Mouse (Mus musculus): Measurements from ENCODE around the gene Rnf43. TPM values are rescaled to one million over a fixed set of nuclear protein-coding genes. Genes with fewer than 3 reads are reported as not detected.

Rnf43 gene
- polyA plus RNA-seq, 1 experiment: not detected

DNA sequence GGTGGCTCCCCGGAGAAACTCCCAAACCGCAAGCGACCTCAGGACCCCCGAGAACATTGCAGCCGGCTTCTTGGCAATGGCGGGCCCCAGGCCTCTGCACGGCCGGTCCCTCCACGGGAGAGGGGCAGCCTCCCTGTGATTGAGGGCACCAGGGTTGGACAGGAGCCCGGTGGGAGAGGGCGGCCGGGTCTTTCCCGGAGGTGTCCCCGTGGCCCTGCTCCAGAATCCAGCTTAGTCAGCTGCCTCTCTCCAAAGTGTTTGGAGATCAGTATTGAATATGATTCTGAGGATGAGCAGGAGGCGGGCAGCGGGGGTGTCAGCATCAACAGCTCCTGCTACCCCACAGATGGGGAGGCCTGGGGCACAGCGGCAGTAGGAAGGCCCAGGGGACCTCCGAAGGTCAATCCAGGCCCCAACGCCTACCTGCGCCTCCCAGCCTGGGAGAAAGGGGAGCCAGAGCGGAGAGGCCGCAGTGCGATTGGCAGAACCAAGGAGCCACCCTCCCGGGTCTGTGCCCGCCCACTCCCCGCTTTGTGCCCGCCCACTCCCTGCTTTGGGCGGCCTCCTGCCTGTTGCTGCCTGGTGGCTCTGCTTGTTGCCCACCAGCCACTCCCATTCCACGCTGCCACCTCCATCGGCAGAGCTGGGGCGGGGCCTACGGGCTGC, 115.7 kb downstream of the Rnf43 start:
- Histone ChIP-seq H3K27me3 (ENCODE audit: control insufficient read depth, insufficient read depth, insufficient read length) (peaks cover 52% of the 10 kb centered on the region), H3K36me3 (ENCODE audit: control insufficient read depth, insufficient read depth) (no peaks in the 10 kb centered on the region), H3K4me3 (ENCODE audit: insufficient read depth, poor library complexity, severe bottlenecking) (no peak overlapping the region), H3K79me3 (ENCODE audit: low read depth) (no peaks in the 10 kb centered on the region), H3ac (ENCODE audit: control insufficient read depth, insufficient read length, low read depth) (no peak overlapping the region), H3K79me2 (ENCODE audit: control insufficient read depth, insufficient read depth) (no peaks in the 10 kb centered on the region)
- TF ChIP-seq MAX (IDR thresholded peaks at IDR 0.05) (no peak), MYOD1 (IDR thresholded peaks at IDR 0.05; ENCODE audit: control insufficient read depth, insufficient read length, low read depth) (no peak), FOSL1 (IDR thresholded peaks at IDR 0.05; ENCODE audit: insufficient read depth, low read length, poor library complexity, severe bottlenecking) (no peak), USF1 (IDR thresholded peaks at IDR 0.05; ENCODE audit: low read depth) (no peak), CEBPB (IDR thresholded peaks at IDR 0.05; ENCODE audit: low read depth) (no peak), MYOG (IDR thresholded peaks at IDR 0.05; ENCODE audit: control insufficient read depth, extremely low read depth, insufficient read length) (no peak), CTCF (IDR thresholded peaks at IDR 0.05; ENCODE audit: control insufficient read depth, insufficient read depth, insufficient read length) (no peak)

DNA sequence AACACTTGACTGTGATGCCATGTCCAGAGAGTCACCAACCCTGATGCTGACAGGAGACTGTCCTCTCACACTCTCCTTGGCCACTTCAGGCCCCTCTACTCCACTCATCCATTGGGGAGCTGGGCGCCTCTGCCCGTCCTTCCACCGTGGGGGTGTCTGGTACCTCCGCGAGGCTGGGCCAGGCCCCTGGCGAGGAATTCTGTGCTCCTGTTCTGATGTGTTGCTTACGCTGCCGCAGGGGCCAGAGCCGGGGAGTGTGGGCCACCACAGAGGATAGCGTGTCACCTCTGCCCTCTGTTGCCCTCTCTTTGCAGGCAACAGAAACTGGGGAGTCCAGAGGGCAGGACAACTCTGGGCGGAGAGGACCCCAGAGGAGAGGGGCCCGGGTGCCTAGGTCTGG, 116.4 kb downstream of the Rnf43 start:
- no peak overlapping the region for H3K4me3 ChIP-seq (ENCODE audit: insufficient read depth, poor library complexity, severe bottlenecking)
- no peaks in the 10 kb centered on the region for H3K36me3 ChIP-seq (ENCODE audit: control insufficient read depth, insufficient read depth)
- H3K79me2 ChIP-seq (ENCODE audit: control insufficient read depth, insufficient read depth): no peaks in the 10 kb centered on the region
- peaks cover 58% of the 10 kb centered on the region for H3K27me3 ChIP-seq (ENCODE audit: control insufficient read depth, insufficient read depth, insufficient read length)
- no peaks in the 10 kb centered on the region for H3K79me3 ChIP-seq (ENCODE audit: low read depth)
- H3ac ChIP-seq (ENCODE audit: control insufficient read depth, insufficient read length, low read depth): no peak overlapping the region
- TF ChIP-seq USF1 (IDR thresholded peaks at IDR 0.05; ENCODE audit: low read depth): no peak
- TF ChIP-seq MYOD1 (IDR thresholded peaks at IDR 0.05; ENCODE audit: control insufficient read depth, insufficient read length, low read depth): no peak
- TF ChIP-seq MAX (IDR thresholded peaks at IDR 0.05): no peak
- TF ChIP-seq CEBPB (IDR thresholded peaks at IDR 0.05; ENCODE audit: low read depth): no peak
- no peak for TF ChIP-seq FOSL1 (IDR thresholded peaks at IDR 0.05; ENCODE audit: insufficient read depth, low read length, poor library complexity, severe bottlenecking)
- no peak for TF ChIP-seq CTCF (IDR thresholded peaks at IDR 0.05; ENCODE audit: control insufficient read depth, insufficient read depth, insufficient read length)
- no peak for TF ChIP-seq MYOG (IDR thresholded peaks at IDR 0.05; ENCODE audit: control insufficient read depth, extremely low read depth, insufficient read length)

DNA sequence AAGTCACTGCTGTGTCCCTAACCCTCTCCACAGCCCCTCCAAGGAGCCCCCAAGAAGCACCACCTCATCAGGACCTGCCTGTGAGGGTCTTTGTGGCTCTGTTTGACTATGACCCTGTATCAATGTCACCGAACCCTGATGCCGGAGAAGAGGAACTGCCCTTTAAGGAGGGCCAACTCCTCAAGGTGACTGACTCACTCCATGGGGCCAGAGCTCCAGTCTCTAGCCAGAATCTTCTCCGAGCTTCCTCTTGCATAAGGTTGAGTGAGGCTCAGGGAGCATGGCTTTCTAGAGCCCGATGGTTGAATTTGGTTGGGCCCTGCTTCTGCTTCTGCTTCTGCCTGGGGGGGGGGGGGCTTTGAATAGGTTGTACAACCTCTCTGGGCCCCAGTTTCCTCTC, 116.9 kb downstream of the Rnf43 start:
- no peak overlapping the region for H3ac ChIP-seq (ENCODE audit: control insufficient read depth, insufficient read length, low read depth)
- no peaks in the 10 kb centered on the region for H3K79me2 ChIP-seq (ENCODE audit: control insufficient read depth, insufficient read depth)
- TF ChIP-seq CTCF (IDR thresholded peaks at IDR 0.05; ENCODE audit: control insufficient read depth, insufficient read depth, insufficient read length) (no peak), MAX (IDR thresholded peaks at IDR 0.05) (no peak), CEBPB (IDR thresholded peaks at IDR 0.05; ENCODE audit: low read depth) (no peak), USF1 (IDR thresholded peaks at IDR 0.05; ENCODE audit: low read depth) (no peak), MYOD1 (IDR thresholded peaks at IDR 0.05; ENCODE audit: control insufficient read depth, insufficient read length, low read depth) (no peak), MYOG (IDR thresholded peaks at IDR 0.05; ENCODE audit: control insufficient read depth, extremely low read depth, insufficient read length) (no peak), FOSL1 (IDR thresholded peaks at IDR 0.05; ENCODE audit: insufficient read depth, low read length, poor library complexity, severe bottlenecking) (no peak)
- H3K36me3 ChIP-seq (ENCODE audit: control insufficient read depth, insufficient read depth): no peaks in the 10 kb centered on the region
- H3K4me3 ChIP-seq (ENCODE audit: insufficient read depth, poor library complexity, severe bottlenecking): no peak overlapping the region
- peaks cover 62% of the 10 kb centered on the region for H3K27me3 ChIP-seq (ENCODE audit: control insufficient read depth, insufficient read depth, insufficient read length)
- no peaks in the 10 kb centered on the region for H3K79me3 ChIP-seq (ENCODE audit: low read depth)

DNA sequence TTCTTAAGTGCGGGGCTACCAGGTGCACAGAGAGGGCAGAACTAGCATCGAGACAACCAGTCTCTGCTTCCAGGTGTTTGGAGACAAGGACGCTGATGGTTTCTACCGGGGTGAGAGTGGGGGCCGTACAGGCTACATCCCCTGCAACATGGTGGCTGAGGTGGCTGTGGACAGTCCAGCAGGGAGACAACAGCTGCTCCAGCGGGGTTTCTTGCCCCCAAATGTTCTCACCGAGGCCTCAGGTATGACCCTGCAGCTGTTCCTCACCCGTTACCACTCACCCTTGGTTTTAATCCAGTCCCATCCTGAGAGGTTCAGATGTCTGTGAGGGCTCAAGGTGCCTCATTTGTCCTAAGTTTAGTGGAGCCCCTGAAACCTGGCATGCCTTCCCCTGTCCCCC, 117.6 kb downstream of the Rnf43 start:
- H3K36me3 ChIP-seq (ENCODE audit: control insufficient read depth, insufficient read depth): no peaks in the 10 kb centered on the region
- H3K79me3 ChIP-seq (ENCODE audit: low read depth): no peaks in the 10 kb centered on the region
- H3K79me2 ChIP-seq (ENCODE audit: control insufficient read depth, insufficient read depth): no peaks in the 10 kb centered on the region
- peaks cover 69% of the 10 kb centered on the region for H3K27me3 ChIP-seq (ENCODE audit: control insufficient read depth, insufficient read depth, insufficient read length)
- TF ChIP-seq FOSL1 (IDR thresholded peaks at IDR 0.05; ENCODE audit: insufficient read depth, low read length, poor library complexity, severe bottlenecking) (no peak), MYOG (IDR thresholded peaks at IDR 0.05; ENCODE audit: control insufficient read depth, extremely low read depth, insufficient read length) (no peak), USF1 (IDR thresholded peaks at IDR 0.05; ENCODE audit: low read depth) (no peak), CEBPB (IDR thresholded peaks at IDR 0.05; ENCODE audit: low read depth) (no peak), CTCF (IDR thresholded peaks at IDR 0.05; ENCODE audit: control insufficient read depth, insufficient read depth, insufficient read length) (no peak), MAX (IDR thresholded peaks at IDR 0.05) (no peak), MYOD1 (IDR thresholded peaks at IDR 0.05; ENCODE audit: control insufficient read depth, insufficient read length, low read depth) (no peak)
- H3ac ChIP-seq (ENCODE audit: control insufficient read depth, insufficient read length, low read depth): no peak overlapping the region
- H3K4me3 ChIP-seq (ENCODE audit: insufficient read depth, poor library complexity, severe bottlenecking): no peak overlapping the region

Small RNA genes lying within 50 kb of the gene (microRNA-seq; reads per million reads assigned to microRNA genes)
- gene Mir142 (ENCODE audit: borderline microRNAs expressed) (not detected), gene Mir142b (ENCODE audit: borderline microRNAs expressed) (not detected)

Other genes with a start within 250 kb of the Rnf43 start
- not detected for gene Gm11492, start 96.1 kb upstream of the Rnf43 start, polyA plus RNA-seq (2012; fragmentation: generic; extraction: Trizol)
- 0.19 TPM for gene Sept4, start 93.8 kb upstream of the Rnf43 start, polyA plus RNA-seq (2012; fragmentation: generic; extraction: Trizol)
- 28.0 TPM for gene Mtmr4, start 70.6 kb upstream of the Rnf43 start, polyA plus RNA-seq (2012; fragmentation: generic; extraction: Trizol)
- gene Hsf5, start 45.6 kb upstream of the Rnf43 start, polyA plus RNA-seq (2012; fragmentation: generic; extraction: Trizol): 0.02 TPM
- gene Supt4a, start 74.8 kb downstream of the Rnf43 start, polyA plus RNA-seq (2012; fragmentation: generic; extraction: Trizol): 214 TPM
- gene Tspoap1, start 97.8 kb downstream of the Rnf43 start, polyA plus RNA-seq (2012; fragmentation: generic; extraction: Trizol): not detected
- not detected for gene Mpo, start 130.9 kb downstream of the Rnf43 start, polyA plus RNA-seq (2012; fragmentation: generic; extraction: Trizol)
- not detected for gene Lpo, start 165.6 kb downstream of the Rnf43 start, polyA plus RNA-seq (2012; fragmentation: generic; extraction: Trizol)
- 5.8 TPM for gene Mks1, start 190.5 kb downstream of the Rnf43 start, polyA plus RNA-seq (2012; fragmentation: generic; extraction: Trizol)
- not detected for gene Epx, start 212.8 kb downstream of the Rnf43 start, polyA plus RNA-seq (2012; fragmentation: generic; extraction: Trizol)
- not detected for gene Olfr462, start 229.5 kb downstream of the Rnf43 start, polyA plus RNA-seq (2012; fragmentation: generic; extraction: Trizol)
- not detected for gene Olfr463, start 234.7 kb downstream of the Rnf43 start, polyA plus RNA-seq (2012; fragmentation: generic; extraction: Trizol)

All from C2C12 (cell line).